Mouse (Mus musculus) frontal cortex, postnatal 25 days (tissue): ENCODE measurements at regions not wholly inside any gene's neighbourhood (a gene's known extent, or its start where the extent isn't known, plus 50 kb on each side); places are given as distances from the start of the nearest gene placed in this dataset.
"Not testable (repeated sequence)": the region's sequence is repeated elsewhere in the genome, so short reads cannot be mapped to it uniquely, and the experiment has no call there.

ENCODE experiments used
- DNase-seq, 2 experiments: peaks; one replicate each; pipeline ENCODE4 v3.0.0; 2022; ENCODE audit warnings: low spot score in 2 of 2

- no peak for DNase-seq
These were observed 54.7 kb upstream of the Commd3 start for GRCm38 (mm10) chr2:18617520-18617919.

DNA sequence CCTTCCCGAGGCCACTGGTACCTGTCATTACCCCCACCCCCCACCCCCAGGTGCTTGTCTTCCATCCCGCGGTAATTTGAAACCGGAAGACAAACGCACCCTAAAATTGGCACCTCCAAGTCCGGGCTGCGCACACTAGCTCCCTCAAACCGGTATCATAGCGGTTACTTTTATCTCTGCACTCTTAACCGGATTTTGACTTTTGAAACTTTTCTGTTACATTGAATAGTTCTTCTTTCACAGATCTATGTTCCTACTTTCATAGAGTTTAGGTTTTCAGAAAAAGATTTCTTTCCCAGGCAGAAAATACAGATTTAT, 62.4 kb upstream of the Commd3 start:
- no peak for DNase-seq

GRCm38 (mm10) chr2:18609075-18609867, 62.9 kb upstream of the Commd3 start:
- DNase-seq: no peak

GRCm38 (mm10) chr2:18608260-18609074, 63.7 kb upstream of the Commd3 start:
- DNase-seq: peak; percentile 12 to 16

DNA sequence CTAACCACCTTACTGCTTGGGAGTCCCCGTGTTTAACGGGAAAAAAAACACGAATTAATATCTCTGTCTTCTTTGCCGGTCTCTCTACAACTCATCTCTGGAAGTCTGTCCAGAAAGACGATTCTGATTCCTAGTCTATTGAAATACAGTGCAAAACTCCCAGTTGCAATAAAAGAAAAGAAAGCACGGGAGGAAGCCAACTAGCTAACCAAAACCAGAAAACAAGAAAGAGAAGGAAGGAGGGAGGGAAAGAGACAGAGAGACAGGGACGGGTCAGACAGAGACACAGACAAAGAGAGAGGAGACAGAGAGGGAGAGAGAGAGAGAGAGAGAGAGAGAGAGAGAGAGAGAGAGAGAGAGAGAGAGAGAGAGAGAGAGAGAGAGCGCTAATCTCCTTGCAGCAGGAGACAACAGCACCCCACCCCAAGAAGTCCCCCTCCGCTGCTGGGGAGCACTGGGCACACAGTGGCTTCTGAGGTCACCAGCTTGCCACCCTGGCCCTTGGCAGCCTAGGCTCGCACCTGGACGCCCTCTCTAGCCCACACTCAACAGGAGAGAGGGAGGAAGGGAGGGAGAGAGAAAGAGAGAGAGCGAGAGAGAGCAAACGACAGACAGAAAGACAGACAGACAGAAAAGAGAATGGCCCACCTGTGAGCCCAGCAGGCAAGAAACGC, 64.5 kb upstream of the Commd3 start:
- no peak for DNase-seq

DNA sequence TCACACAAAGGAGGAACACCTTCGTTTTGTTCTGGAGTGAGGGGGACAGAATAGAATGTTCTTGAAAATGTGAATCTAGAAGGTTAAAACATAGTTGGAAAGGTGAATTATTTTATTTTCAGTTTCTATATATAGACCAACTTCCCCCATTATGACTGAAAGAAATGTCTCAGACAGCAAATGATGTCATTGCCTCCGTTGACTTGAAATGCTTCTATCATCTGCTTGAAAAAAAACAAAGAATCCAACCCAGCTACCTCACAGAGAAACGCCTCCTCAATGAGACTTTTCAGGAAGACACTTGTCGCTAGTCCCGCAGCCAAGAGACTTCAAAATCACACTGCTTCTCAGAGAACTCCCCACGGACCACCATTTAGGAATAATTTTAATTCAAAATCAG, 65.1 kb upstream of the Commd3 start:
- DNase-seq: no peak

- DNase-seq: no peak
These were observed 80.0 kb upstream of the Commd3 start for GRCm38 (mm10) chr2:18592221-18592620.

GRCm38 (mm10) chr2:18588232-18588631, 84.0 kb upstream of the Commd3 start:
- no peak for DNase-seq

DNA sequence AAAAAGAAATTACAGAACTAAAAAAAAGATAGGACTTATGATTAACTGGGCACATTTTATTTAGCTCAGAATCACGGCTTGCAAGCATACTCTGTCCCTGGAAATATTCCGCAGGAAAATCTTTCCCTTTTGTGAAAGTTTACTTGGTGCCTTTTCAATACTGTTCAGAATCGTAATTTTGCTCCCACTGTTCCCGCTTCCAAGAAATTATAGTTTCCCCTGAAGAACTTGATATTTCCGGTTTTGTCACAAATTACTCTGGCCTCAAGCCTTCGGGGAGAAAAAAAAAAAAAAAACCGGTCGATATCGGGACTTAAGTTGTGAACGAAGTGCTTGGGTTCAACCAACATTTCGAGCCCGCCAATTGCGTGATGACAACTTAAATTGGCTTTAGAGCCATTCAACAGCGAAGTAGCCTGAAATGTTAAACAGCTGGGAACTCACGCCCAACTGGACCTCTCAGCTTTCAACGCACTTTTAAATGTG, 84.4 kb upstream of the Commd3 start:
- DNase-seq: no peak

DNA sequence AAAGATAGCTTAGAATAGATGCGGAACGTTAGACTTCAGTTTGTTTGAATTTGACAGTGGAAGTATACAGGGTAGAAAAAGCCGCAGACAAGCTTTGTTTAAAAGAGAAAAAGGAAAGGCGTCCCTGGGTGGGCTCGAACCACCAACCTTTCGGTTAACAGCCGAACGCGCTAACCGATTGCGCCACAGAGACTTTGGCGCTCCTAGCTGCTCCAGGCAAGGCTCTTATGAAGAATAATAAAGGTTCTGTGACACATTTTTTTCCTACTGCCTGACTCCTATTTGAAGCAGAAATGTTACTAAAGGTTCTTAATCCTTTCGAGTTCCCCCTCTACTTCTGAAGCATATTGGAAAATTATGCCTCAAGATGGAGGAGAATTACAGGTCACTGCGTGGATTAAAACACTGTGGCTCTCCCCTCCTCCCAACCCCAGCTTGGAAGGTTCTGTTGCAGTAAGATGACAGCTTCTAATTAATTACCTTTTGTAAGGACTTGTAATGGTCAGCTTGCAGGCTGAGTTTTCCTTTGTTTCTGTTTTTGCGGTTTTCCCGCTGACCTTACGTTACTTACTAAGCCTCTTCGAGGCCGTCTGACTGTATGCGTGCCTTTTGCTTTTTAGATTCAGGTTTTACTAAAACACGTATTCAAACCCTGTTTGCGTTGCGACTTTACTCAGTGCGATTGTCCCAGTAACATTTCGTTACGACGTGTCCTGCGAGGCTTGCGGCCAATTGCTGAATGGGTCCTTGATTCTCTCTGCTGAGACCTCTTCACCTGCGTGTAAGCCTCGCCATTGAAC, 85.1 kb upstream of the Commd3 start:
- peak; percentile 92 to 94 for DNase-seq

- DNase-seq: no peak
These were observed 86.4 kb upstream of the Commd3 start for GRCm38 (mm10) chr2:18585564-18586336.

DNA sequence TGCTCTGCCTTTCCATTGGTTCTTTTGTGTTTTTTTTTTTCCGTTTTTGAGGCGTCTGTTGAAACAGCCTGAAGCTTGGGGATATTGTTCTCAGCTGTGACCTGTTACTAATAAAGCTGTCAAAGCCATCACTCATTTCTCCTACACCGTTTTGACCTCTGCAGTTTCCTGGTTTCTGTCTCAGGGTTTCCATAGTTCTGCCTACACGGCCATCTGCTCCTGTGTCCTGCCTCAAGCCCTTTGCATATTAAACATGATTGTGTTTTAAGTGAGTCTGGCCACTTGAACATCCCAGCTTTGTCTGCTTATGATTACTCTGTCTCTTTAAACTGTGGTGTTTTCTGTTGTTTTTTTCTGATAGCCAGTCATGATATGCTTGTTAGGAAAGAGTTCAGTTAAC, 114.1 kb upstream of the Commd3 start:
- DNase-seq: no peak

GRCm38 (mm10) chr2:18547964-18548643, 124.1 kb upstream of the Commd3 start:
- DNase-seq: no peak

- no peak for DNase-seq
These were observed 131.8 kb upstream of the Dnajc1 start for GRCm38 (mm10) chr2:18524387-18524786.

GRCm38 (mm10) chr2:18523911-18524310, 131.3 kb upstream of the Dnajc1 start:
- no peak for DNase-seq

DNA sequence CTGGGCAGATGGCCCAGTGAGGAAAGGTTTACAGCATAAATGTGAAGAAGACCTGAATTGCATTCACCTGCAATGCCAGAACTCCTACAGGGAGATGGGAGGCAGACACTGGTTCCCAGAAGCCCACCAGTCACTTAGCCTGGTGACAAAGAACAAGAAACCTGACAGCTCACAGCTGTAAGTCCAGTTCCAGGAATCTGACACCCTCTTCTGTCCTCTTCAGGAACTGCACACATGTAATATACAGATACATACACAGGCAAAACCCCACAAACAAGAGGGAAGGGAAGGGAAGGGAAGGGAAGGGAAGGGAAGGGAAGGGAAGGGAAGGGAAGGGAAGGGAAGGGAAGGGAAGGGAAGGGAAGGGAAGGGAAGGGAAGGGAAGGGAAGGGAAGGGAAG, 120.8 kb upstream of the Dnajc1 start:
- no peak for DNase-seq

- no peak for DNase-seq
These were observed 116.7 kb upstream of the Dnajc1 start for GRCm38 (mm10) chr2:18509317-18509716.

GRCm38 (mm10) chr2:18473361-18473771, 80.7 kb upstream of the Dnajc1 start:
- peak; percentile 2 to 6 for DNase-seq

DNA sequence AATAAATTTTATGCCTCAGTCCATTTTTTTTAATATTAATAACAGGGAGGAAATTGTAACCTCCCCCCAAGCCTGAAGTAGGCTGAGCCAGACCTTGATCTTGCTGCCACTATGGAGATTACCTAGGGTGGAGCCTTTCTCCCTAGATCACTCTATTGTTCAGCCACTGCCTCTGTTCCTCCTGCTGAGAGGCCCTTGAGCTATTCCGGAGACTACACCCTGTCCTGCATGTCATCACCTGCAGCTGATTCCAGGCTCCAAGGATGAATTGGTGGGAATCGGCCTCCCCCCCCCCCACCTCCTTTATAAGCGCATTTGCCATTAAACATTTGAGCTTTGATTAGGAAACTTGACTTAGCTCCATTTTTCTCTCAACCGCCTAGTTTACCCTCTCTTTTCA, 68.3 kb upstream of the Dnajc1 start:
- no peak for DNase-seq

DNA sequence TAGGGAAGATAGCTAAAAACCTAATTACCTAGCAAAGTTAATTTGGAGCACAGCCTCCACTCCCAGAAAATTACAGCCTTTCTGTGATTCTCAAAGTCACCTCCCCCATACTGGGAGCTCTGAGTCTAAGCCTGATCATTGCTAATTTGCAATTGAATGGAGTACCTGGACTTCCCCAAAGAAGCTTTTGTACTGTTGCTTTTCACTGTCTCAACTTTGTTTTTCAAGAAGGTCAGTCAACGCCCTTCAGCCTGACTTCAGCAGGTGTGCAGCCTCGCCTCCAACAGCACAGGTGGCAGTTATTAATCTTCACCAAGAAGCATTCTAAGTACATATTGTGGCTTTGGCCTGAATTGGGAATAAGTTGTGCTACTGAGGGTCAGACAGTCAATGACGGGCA, 67.7 kb upstream of the Dnajc1 start:
- DNase-seq: not testable (repeated sequence)
